In genomic region chr9:72614786-72615480, GRCm38 (mm10) we compare ENCODE assay signal across 12 mouse cellular contexts. TPM values are rescaled to one million over a fixed set of nuclear protein-coding genes. Genes with fewer than 3 reads are reported as not detected.
DNase-seq lines count a peak whose midpoint lies in the region; ATAC-seq and TF ChIP-seq lines count a peak whose summit lies in the region.
"Had no signal": no experiment of that assay in that cellular context is flagged by ENCODE, and none has a peak within 500 bp of the region (broad histone marks: within the 10 kb centered on the region; RNA-seq: fewer than 3 reads in every experiment).

No protein-coding gene starts in this region.

- 66% methylated on average over 6 of the region's 6 CpGs for WGBS in lung, postnatal 0 days
- WGBS in forebrain, postnatal 0 days, result 36% methylated on average over 6 of the region's 6 CpGs
- whole genome bisulfite sequencing in midbrain, postnatal 0 days, result 47% methylated on average over 6 of the region's 6 CpGs

- no peaks in the 10 kb centered on the region for H3K4me1 ChIP-seq in lung, postnatal 0 days (ENCODE audit: insufficient read depth, low read depth, low read length)
- H3K4me1 ChIP-seq in forebrain, postnatal 0 days (ENCODE audit: insufficient read depth), result no peaks in the 10 kb centered on the region
- H3K4me1 ChIP-seq in midbrain, postnatal 0 days (ENCODE audit: insufficient read depth, low read length), result no peaks in the 10 kb centered on the region
- H3K4me1 ChIP-seq: heart, embryonic 15.5 days; limb, embryonic 13.5 days had no signal

- intact Hi-C loops in gastrocnemius, postnatal 14 days (cut with DNase I; ENCODE audit: low total_unique reads), result loop anchor here (10.0 kb wide), 1 partner anchor 60 kb away; no protein-coding TSS in a partner anchor

- peaks cover 14% of the 10 kb centered on the region; the same call in 1 of the 2 replicates for H3K36me3 ChIP-seq in lung, postnatal 0 days (ENCODE audit: insufficient read depth, low read length)
- peaks cover 31% of the 10 kb centered on the region for H3K36me3 ChIP-seq in forebrain, postnatal 0 days (ENCODE audit: insufficient read depth)
- H3K36me3 ChIP-seq in midbrain, postnatal 0 days (ENCODE audit: insufficient read depth, low read length), result peaks cover 35% of the 10 kb centered on the region

- no peak for ATAC-seq in lung, postnatal 0 days
- ATAC-seq in forebrain, postnatal 0 days, result no peak; the same call in 1 of the 2 replicates
- ATAC-seq in midbrain, postnatal 0 days (ENCODE audit: low FRiP score), result no peak

- no peak overlapping the region for H3K4me3 ChIP-seq in lung, postnatal 0 days (ENCODE audit: low read depth, low read length)
- H3K4me3 ChIP-seq in forebrain, postnatal 0 days (ENCODE audit: low read depth, low read length), result no peak overlapping the region
- no peak overlapping the region for H3K4me3 ChIP-seq in midbrain, postnatal 0 days (ENCODE audit: low read depth, low read length)
- H3K4me3 ChIP-seq: heart, embryonic 15.5 days; limb, embryonic 13.5 days had no signal

- no peak overlapping the region for H3K27ac ChIP-seq in lung, postnatal 0 days (ENCODE audit: low read length)
- no peak overlapping the region for H3K27ac ChIP-seq in forebrain, postnatal 0 days (ENCODE audit: low read depth, low read length)
- 0 out of 2 replicates have a peak overlapping the region, but pooled peaks have one; percentile 1 for H3K27ac ChIP-seq in midbrain, postnatal 0 days (ENCODE audit: low read depth, low read length)
- H3K27ac ChIP-seq: heart, embryonic 15.5 days; limb, embryonic 13.5 days had no signal

- no peaks in the 10 kb centered on the region for H3K9me3 ChIP-seq in lung, postnatal 0 days (ENCODE audit: low read length)
- no peaks in the 10 kb centered on the region for H3K9me3 ChIP-seq in forebrain, postnatal 0 days (ENCODE audit: low read length)
- no peaks in the 10 kb centered on the region for H3K9me3 ChIP-seq in midbrain, postnatal 0 days (ENCODE audit: low read length)
- H3K9me3 ChIP-seq: heart, embryonic 15.5 days; limb, embryonic 13.5 days had no signal

- H3K4me2 ChIP-seq in lung, postnatal 0 days (replicated peaks; ENCODE audit: low read depth, low read length), result no peak overlapping the region
- H3K4me2 ChIP-seq in forebrain, postnatal 0 days (ENCODE audit: low read depth), result no peak overlapping the region
- H3K4me2 ChIP-seq in midbrain, postnatal 0 days (ENCODE audit: low read depth, low read length, poor library complexity, severe bottlenecking), result no peak overlapping the region
- H3K4me2 ChIP-seq: heart, embryonic 15.5 days; limb, embryonic 13.5 days had no signal

- peak; percentile 29 for DNase-seq in gastrocnemius, postnatal 14 days
- DNase-seq in gastrocnemius, postnatal 4 days (ENCODE audit: low spot score in 2 of 2), result no peak
- peak; percentile 71 for DNase-seq in lung, postnatal 0 days (ENCODE audit: low spot score)
- DNase-seq in lung, postnatal 4 days, result no peak
- DNase-seq in forebrain, postnatal 0 days, result peak; percentile 50
- DNase-seq in midbrain, postnatal 0 days (ENCODE audit: low spot score), result peak; percentile 55
- no peak for DNase-seq in urinary bladder, postnatal 25 days (ENCODE audit: low spot score)
- no peak for DNase-seq in thymus, postnatal 36 days
- DNase-seq: kidney, postnatal 4 days; thymus, postnatal 25 days had no signal

- peak; percentile 70 for TF ChIP-seq CTCF in lung, postnatal 0 days (IDR thresholded peaks at IDR 0.05)
- TF ChIP-seq CTCF in forebrain, postnatal 0 days (IDR thresholded peaks at IDR 0.05; ENCODE audit: low read depth), result peak; percentile 60
- TF ChIP-seq CTCF in midbrain, postnatal 0 days (IDR thresholded peaks at IDR 0.05), result peak; percentile 71

- no peak overlapping the region for H3K9ac ChIP-seq in lung, postnatal 0 days (replicated peaks; ENCODE audit: low read depth)
- H3K9ac ChIP-seq in forebrain, postnatal 0 days, result no peak overlapping the region
- no peak overlapping the region for H3K9ac ChIP-seq in midbrain, postnatal 0 days (replicated peaks; ENCODE audit: low read length, poor library complexity, severe bottlenecking)
- H3K9ac ChIP-seq: heart, embryonic 15.5 days; limb, embryonic 13.5 days had no signal

- no peaks in the 10 kb centered on the region for H3K27me3 ChIP-seq in lung, postnatal 0 days (replicated peaks; ENCODE audit: insufficient read depth, low read length)
- H3K27me3 ChIP-seq in forebrain, postnatal 0 days (ENCODE audit: insufficient read depth, low read length), result no peaks in the 10 kb centered on the region
- H3K27me3 ChIP-seq in midbrain, postnatal 0 days (ENCODE audit: insufficient read depth, low read length), result no peaks in the 10 kb centered on the region
- H3K27me3 ChIP-seq: heart, embryonic 15.5 days; limb, embryonic 13.5 days had no signal

- TF ChIP-seq EP300 in lung, postnatal 0 days (IDR thresholded peaks at IDR 0.05), result no peak

RNA-seq across cellular contexts. Expression of gene Nedd4, which starts 47.2 kb away (rescaled TPM):
- 100 to 1,000 TPM; 388 to 415 TPM for total RNA-seq in gastrocnemius, postnatal 14 days (2021)
- 100 to 1,000 TPM; 884 to 908 TPM for total RNA-seq in gastrocnemius, postnatal 4 days (2021)
- polyA plus RNA-seq in lung, postnatal 0 days (2015; fragmentation: Nextera tagmentation; extraction: Ambion mirVana), result 264 and 334 TPM in 2 replicates
- 391 and 472 TPM in 2 replicates for total RNA-seq in forebrain, postnatal 0 days (2014; rRNA removed)
- polyA plus RNA-seq in forebrain, postnatal 0 days (2015; fragmentation: Nextera tagmentation; extraction: Ambion mirVana), result 180 and 278 TPM in 2 replicates
- total RNA-seq in midbrain, postnatal 0 days (2014; rRNA removed), result 432 and 533 TPM in 2 replicates
- polyA plus RNA-seq in midbrain, postnatal 0 days (2015; fragmentation: Nextera tagmentation; extraction: Ambion mirVana), result 276 and 321 TPM in 2 replicates

Comparison
In these comparisons a context has a peak if more than half of its experiments do, and no peak if none do; other contexts are left out.
1. DNase-seq: peak in gastrocnemius, postnatal 14 days (single experiment), lung, postnatal 0 days (single experiment), forebrain, postnatal 0 days (single experiment) and midbrain, postnatal 0 days (single experiment); none in gastrocnemius, postnatal 4 days (0 of 2), lung, postnatal 4 days (0 of 2), urinary bladder, postnatal 25 days (single experiment) and thymus, postnatal 36 days (0 of 2).
2. Peak in every context shown above with its lines, with median percentiles within 50 percentile points of each other: CTCF ChIP-seq.